Mouse (Mus musculus): ENCODE results near the gene Rps6kc1. TPM values are rescaled to one million over a fixed set of nuclear protein-coding genes. Genes with fewer than 3 reads are reported as not detected.

Gene Rps6kc1
- polyA plus RNA-seq, 1 experiment from 2014 or later = 8.8 TPM

GRCm38 (mm10) chr1:190761786-190762185 is 149.8 kb downstream of the Rps6kc1 start:
- Histone ChIP-seq H3K4me1 (replicated peaks) (peaks cover 6% of the 10 kb centered on the region), H3K27ac (no peak overlapping the region), H3K36me3 (no peaks in the 10 kb centered on the region), H3K4me3 (no peak overlapping the region), H3K9me3 (replicated peaks) (no peaks in the 10 kb centered on the region), H3K4me2 (peak overlapping the region; percentile 36; the same call in 1 of the 2 replicates), H3K9ac (no peak overlapping the region), H3K27me3 (no peaks in the 10 kb centered on the region)
- no peak for ATAC-seq (replicated peaks; ENCODE audit: insufficient number of reproducible peaks, insufficient read depth, low FRiP score, low read depth)
- 12% methylated on average over 5 of the region's 5 CpGs for WGBS

- Histone ChIP-seq H3K27ac (no peak overlapping the region), H3K4me2 (no peak overlapping the region), H3K4me3 (no peak overlapping the region), H3K9ac (no peak overlapping the region), H3K27me3 (no peaks in the 10 kb centered on the region), H3K9me3 (replicated peaks) (no peaks in the 10 kb centered on the region), H3K36me3 (no peaks in the 10 kb centered on the region), H3K4me1 (replicated peaks) (peaks cover 6% of the 10 kb centered on the region)
- ATAC-seq (replicated peaks; ENCODE audit: insufficient number of reproducible peaks, insufficient read depth, low FRiP score, low read depth) = no peak
- 72% methylated on average over 8 of the region's 8 CpGs for WGBS
These were observed 153.7 kb downstream of the Rps6kc1 start for GRCm38 (mm10) chr1:190757899-190758298.

GRCm38 (mm10) chr1:190751794-190752570 is 159.6 kb downstream of the Rps6kc1 start:
- 77% methylated on average over 8 of the region's 8 CpGs for WGBS

GRCm38 (mm10) chr1:190748937-190749336 is 162.6 kb downstream of the Rps6kc1 start:
- H3K27me3 ChIP-seq = no peaks in the 10 kb centered on the region
- 80% methylated on average over 10 of the region's 10 CpGs for WGBS
- no peak overlapping the region for H3K27ac ChIP-seq
- no peaks in the 10 kb centered on the region for H3K36me3 ChIP-seq
- no peak for ATAC-seq (replicated peaks; ENCODE audit: insufficient number of reproducible peaks, insufficient read depth, low FRiP score, low read depth)
- H3K4me3 ChIP-seq = no peak overlapping the region
- no peak overlapping the region for H3K9ac ChIP-seq
- no peaks in the 10 kb centered on the region for H3K9me3 ChIP-seq (replicated peaks)
- H3K4me2 ChIP-seq = no peak overlapping the region
- no peaks in the 10 kb centered on the region for H3K4me1 ChIP-seq (replicated peaks)

More at GRCm38 (mm10) chr1:190751794-190752570, 159.6 kb downstream of the Rps6kc1 start:
- Histone ChIP-seq H3K27me3 (no peaks in the 10 kb centered on the region), H3K36me3 (no peaks in the 10 kb centered on the region), H3K4me2 (no peak overlapping the region), H3K27ac (no peak overlapping the region), H3K9me3 (replicated peaks) (no peaks in the 10 kb centered on the region), H3K9ac (no peak overlapping the region), H3K4me3 (no peak overlapping the region), H3K4me1 (replicated peaks) (no peaks in the 10 kb centered on the region)
- no peak for ATAC-seq (replicated peaks; ENCODE audit: insufficient number of reproducible peaks, insufficient read depth, low FRiP score, low read depth)

- H3K4me3 ChIP-seq = no peak overlapping the region
- no peak overlapping the region for H3K4me2 ChIP-seq
- no peak for ATAC-seq (replicated peaks; ENCODE audit: insufficient number of reproducible peaks, insufficient read depth, low FRiP score, low read depth)
- H3K27me3 ChIP-seq = no peaks in the 10 kb centered on the region
- no peak overlapping the region for H3K9ac ChIP-seq
- H3K4me1 ChIP-seq (replicated peaks) = no peaks in the 10 kb centered on the region
- no peak overlapping the region for H3K27ac ChIP-seq
- WGBS = 65% methylated on average over 5 of the region's 5 CpGs
- no peaks in the 10 kb centered on the region for H3K36me3 ChIP-seq
- no peaks in the 10 kb centered on the region for H3K9me3 ChIP-seq (replicated peaks)
These were observed 170.1 kb downstream of the Rps6kc1 start for GRCm38 (mm10) chr1:190741421-190741820.

GRCm38 (mm10) chr1:190732803-190733202 is 178.8 kb downstream of the Rps6kc1 start:
- no peak for ATAC-seq (replicated peaks; ENCODE audit: insufficient number of reproducible peaks, insufficient read depth, low FRiP score, low read depth)
- no peaks in the 10 kb centered on the region for H3K27me3 ChIP-seq
- H3K27ac ChIP-seq = no peak overlapping the region
- no peak overlapping the region for H3K9ac ChIP-seq
- no peak overlapping the region for H3K4me3 ChIP-seq
- H3K36me3 ChIP-seq = no peaks in the 10 kb centered on the region
- 49% methylated on average over 6 of the region's 6 CpGs for WGBS
- no peaks in the 10 kb centered on the region for H3K9me3 ChIP-seq (replicated peaks)
- H3K4me1 ChIP-seq (replicated peaks) = no peaks in the 10 kb centered on the region
- H3K4me2 ChIP-seq = no peak overlapping the region

GRCm38 (mm10) chr1:190729516-190730088 is 182.0 kb downstream of the Rps6kc1 start:
- no peak for ATAC-seq (replicated peaks; ENCODE audit: insufficient number of reproducible peaks, insufficient read depth, low FRiP score, low read depth)
- no peaks in the 10 kb centered on the region for H3K27me3 ChIP-seq
- no peak overlapping the region for H3K4me2 ChIP-seq
- H3K4me1 ChIP-seq (replicated peaks) = no peaks in the 10 kb centered on the region
- no peak overlapping the region for H3K4me3 ChIP-seq
- H3K36me3 ChIP-seq = no peaks in the 10 kb centered on the region
- no peak overlapping the region for H3K27ac ChIP-seq
- H3K9ac ChIP-seq = no peak overlapping the region
- H3K9me3 ChIP-seq (replicated peaks) = no peaks in the 10 kb centered on the region
- 87% methylated on average over 7 of the region's 7 CpGs for WGBS

GRCm38 (mm10) chr1:190728111-190728651 is 183.4 kb downstream of the Rps6kc1 start:
- no peak for ATAC-seq (replicated peaks; ENCODE audit: insufficient number of reproducible peaks, insufficient read depth, low FRiP score, low read depth)
- H3K27me3 ChIP-seq = no peaks in the 10 kb centered on the region
- no peaks in the 10 kb centered on the region for H3K36me3 ChIP-seq
- no peaks in the 10 kb centered on the region for H3K9me3 ChIP-seq (replicated peaks)
- H3K9ac ChIP-seq = no peak overlapping the region
- H3K4me2 ChIP-seq = no peak overlapping the region
- no peak overlapping the region for H3K4me3 ChIP-seq
- no peaks in the 10 kb centered on the region for H3K4me1 ChIP-seq (replicated peaks)
- 82% methylated on average over 4 of the region's 4 CpGs for WGBS
- H3K27ac ChIP-seq = no peak overlapping the region

GRCm38 (mm10) chr1:190727385-190727784 is 184.2 kb downstream of the Rps6kc1 start:
- Histone ChIP-seq H3K27ac (no peak overlapping the region), H3K4me3 (no peak overlapping the region), H3K9ac (no peak overlapping the region), H3K9me3 (replicated peaks) (no peaks in the 10 kb centered on the region), H3K4me1 (replicated peaks) (no peaks in the 10 kb centered on the region), H3K36me3 (no peaks in the 10 kb centered on the region), H3K27me3 (no peaks in the 10 kb centered on the region), H3K4me2 (no peak overlapping the region)
- WGBS = 47% methylated on average over 2 of the region's 2 CpGs
- no peak for ATAC-seq (replicated peaks; ENCODE audit: insufficient number of reproducible peaks, insufficient read depth, low FRiP score, low read depth)

GRCm38 (mm10) chr1:190724591-190725380 is 186.8 kb downstream of the Rps6kc1 start:
- WGBS = 56% methylated on average over 21 of the region's 21 CpGs
- Histone ChIP-seq H3K4me1 (replicated peaks) (0 out of 2 replicates have a peak, but pooled peaks cover 3% of the 10 kb centered on the region), H3K9ac (no peak overlapping the region), H3K4me2 (no peak overlapping the region), H3K27ac (no peak overlapping the region), H3K4me3 (no peak overlapping the region), H3K27me3 (no peaks in the 10 kb centered on the region), H3K9me3 (replicated peaks) (no peaks in the 10 kb centered on the region), H3K36me3 (no peaks in the 10 kb centered on the region)
- ATAC-seq (replicated peaks; ENCODE audit: insufficient number of reproducible peaks, insufficient read depth, low FRiP score, low read depth) = no peak

GRCm38 (mm10) chr1:190723926-190724430 is 187.6 kb downstream of the Rps6kc1 start:
- H3K27me3 ChIP-seq = no peaks in the 10 kb centered on the region
- H3K9ac ChIP-seq = no peak overlapping the region
- 0 out of 2 replicates have a peak, but pooled peaks cover 3% of the 10 kb centered on the region for H3K4me1 ChIP-seq (replicated peaks)
- H3K4me2 ChIP-seq = no peak overlapping the region
- no peak overlapping the region for H3K27ac ChIP-seq
- H3K36me3 ChIP-seq = no peaks in the 10 kb centered on the region
- H3K4me3 ChIP-seq = no peak overlapping the region
- ATAC-seq (replicated peaks; ENCODE audit: insufficient number of reproducible peaks, insufficient read depth, low FRiP score, low read depth) = no peak
- H3K9me3 ChIP-seq (replicated peaks) = no peaks in the 10 kb centered on the region
- WGBS = 80% methylated on average over 7 of the region's 7 CpGs
